Mouse (Mus musculus) kidney, adult 2 months (tissue): ENCODE data around the gene Asb18. TPM values are rescaled to one million over a fixed set of nuclear protein-coding genes. Genes with fewer than 3 reads are reported as not detected.

ENCODE experiments used
- DNase-seq: peaks from one replicate; pipeline ENCODE4 v3.0.0; 2021
- H3K27ac ChIP-seq: fragments of 200-500 bp; 2 replicates; pipeline ENCODE4 v1.5.1; 2012; ENCODE audit warnings: low read depth, low read length, control low read depth, inconsistent platforms; ENCODE audit not compliant: insufficient read depth
- H3K27me3 ChIP-seq: fragments of 200-500 bp; replicated peaks from 2 replicates; pipeline ENCODE4 v1.6.1; 2012; ENCODE audit warnings: mild to moderate bottlenecking, moderate library complexity, low read length, inconsistent platforms; ENCODE audit not compliant: control insufficient read depth, insufficient read depth
- H3K36me3 ChIP-seq: fragments of 200-500 bp; 2 replicates; pipeline ENCODE4 v1.6.1; 2012; ENCODE audit warnings: mild to moderate bottlenecking, moderate library complexity, low read length, inconsistent platforms; ENCODE audit not compliant: control insufficient read depth, insufficient read depth
- H3K4me1 ChIP-seq: fragments of 200-500 bp; 2 replicates; pipeline ENCODE4 v1.6.1; 2011; ENCODE audit warnings: low read length; ENCODE audit not compliant: control insufficient read depth, insufficient read depth
- H3K4me3 ChIP-seq: fragments of 200-500 bp; 2 replicates; pipeline ENCODE4 v1.5.1; 2011; ENCODE audit warnings: mild to moderate bottlenecking, low read depth, low read length, control low read depth; ENCODE audit not compliant: insufficient read depth
- CTCF ChIP-seq: fragments of 200-500 bp; conservative IDR thresholded peaks from 2 replicates; pipeline ENCODE4 v1.5.1; 2011; ENCODE audit warnings: low read depth, mild to moderate bottlenecking, control low read depth, low read length, moderate library complexity, mixed read lengths; ENCODE audit not compliant: insufficient read depth, insufficient read length
- POLR2A ChIP-seq: fragments of 200-500 bp; IDR thresholded peaks from one replicate; pipeline ENCODE4 v1.6.1; 2011; ENCODE audit warnings: low read depth, low read length, control low read depth
- WGBS: fragments of 180-500 bp; shearing (Covaris S2); methylation state at CpG from one replicate; pipeline ENCODE4 v1.1.7; 2018; 5-methylcytosine and 5-hydroxymethylcytosine counted together
- polyA plus RNA-seq: library from polyadenylated mRNA; depleted of rRNA; stranded (reverse); fragments of >200 nt; gene quantifications from 2 replicates; pipeline ENCODE4 v1.2.3, GENCODE M21; 2012

The Asb18 gene
- polyA plus RNA-seq, 1 experiment, result 0.81 TPM

DNA sequence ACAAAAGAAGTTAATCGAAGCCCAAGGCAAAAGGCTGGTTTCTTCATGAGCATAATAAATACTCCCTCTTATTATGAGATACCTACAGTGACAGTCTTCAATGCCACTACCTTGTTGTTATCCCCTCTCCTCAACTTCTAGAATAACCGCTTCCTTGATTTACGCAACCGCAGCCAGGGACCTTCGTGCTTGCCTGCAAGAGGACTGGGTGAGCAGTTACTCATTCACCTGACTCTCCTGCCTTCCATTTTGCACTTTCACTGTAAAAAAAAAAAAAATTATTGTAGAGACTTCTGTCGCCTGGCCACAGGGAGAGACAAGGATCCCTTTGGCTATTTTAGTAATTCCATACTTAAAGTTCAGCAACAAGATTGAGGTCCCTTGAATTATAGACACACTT lies 81.4 kb downstream of the Asb18 start:
- peaks cover 13% of the 10 kb centered on the region for H3K27me3 ChIP-seq
- TF ChIP-seq POLR2A (no peak), CTCF (no peak)
- H3K36me3 ChIP-seq, result no peaks in the 10 kb centered on the region
- no peak overlapping the region for H3K4me3 ChIP-seq
- no peaks in the 10 kb centered on the region for H3K4me1 ChIP-seq
- 23% methylated on average over 6 of the region's 6 CpGs for WGBS
- no peak overlapping the region for H3K27ac ChIP-seq
- DNase-seq, result peak; percentile 61

- no peak for DNase-seq
- no peak overlapping the region for H3K4me3 ChIP-seq
- no peak for TF ChIP-seq CTCF
- TF ChIP-seq POLR2A, result no peak
- no peak overlapping the region for H3K27ac ChIP-seq
- no peaks in the 10 kb centered on the region for H3K4me1 ChIP-seq
- 15% methylated on average over 16 of the region's 16 CpGs for WGBS
- peaks cover 13% of the 10 kb centered on the region for H3K27me3 ChIP-seq
- H3K36me3 ChIP-seq, result no peaks in the 10 kb centered on the region
Observed at GRCm38 (mm10) chr1:89932616-89933015, 81.8 kb downstream of the Asb18 start.

GRCm38 (mm10) chr1:89932021-89932423 lies 82.4 kb downstream of the Asb18 start:
- H3K27ac ChIP-seq, result no peak overlapping the region
- H3K4me1 ChIP-seq, result no peaks in the 10 kb centered on the region
- H3K36me3 ChIP-seq, result no peaks in the 10 kb centered on the region
- no peak overlapping the region for H3K4me3 ChIP-seq
- peaks cover 13% of the 10 kb centered on the region for H3K27me3 ChIP-seq
- no peak for TF ChIP-seq POLR2A
- no peak for TF ChIP-seq CTCF
- 14% methylated on average over 19 of the region's 19 CpGs for WGBS
- DNase-seq, result no peak

DNA sequence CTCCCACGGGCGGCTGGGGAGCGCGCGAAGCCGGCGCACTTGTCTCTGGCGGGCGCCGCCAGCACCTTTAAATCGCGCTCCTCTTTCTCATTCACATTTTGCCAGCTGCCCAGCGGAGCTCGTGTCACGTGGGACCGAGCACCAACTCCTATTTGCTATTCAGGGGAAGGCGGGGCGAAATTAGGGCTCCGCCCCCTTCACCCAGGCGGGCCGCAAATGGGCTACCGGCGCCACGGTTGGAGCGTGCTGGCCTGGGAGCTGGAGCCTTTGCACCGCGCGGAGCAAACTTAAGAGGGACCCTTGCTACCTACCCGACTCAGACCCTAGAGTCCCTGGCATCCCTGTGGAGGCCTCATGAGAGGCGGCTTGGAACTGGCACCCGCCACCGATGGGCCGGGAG lies 83.3 kb downstream of the Asb18 start, which contains the start of gene Gbx2:
Gene Gbx2 (minus strand): TSS at position 60 of the 400 bp plus-strand sequence.
- Histone ChIP-seq H3K27ac (no peak within 1 kb of the TSS), H3K36me3 (no peaks in the 10 kb centered on the region), H3K4me3 (peak within 1 kb of the TSS; percentile 28), H3K27me3 (peaks cover 13% of the 10 kb centered on the region), H3K4me1 (no peaks in the 10 kb centered on the region)
- 1% methylated on average over 33 of the region's 33 CpGs for WGBS
- peak; percentile 57 for DNase-seq
- TF ChIP-seq POLR2A, result no peak
- TF ChIP-seq CTCF, result no peak

DNA sequence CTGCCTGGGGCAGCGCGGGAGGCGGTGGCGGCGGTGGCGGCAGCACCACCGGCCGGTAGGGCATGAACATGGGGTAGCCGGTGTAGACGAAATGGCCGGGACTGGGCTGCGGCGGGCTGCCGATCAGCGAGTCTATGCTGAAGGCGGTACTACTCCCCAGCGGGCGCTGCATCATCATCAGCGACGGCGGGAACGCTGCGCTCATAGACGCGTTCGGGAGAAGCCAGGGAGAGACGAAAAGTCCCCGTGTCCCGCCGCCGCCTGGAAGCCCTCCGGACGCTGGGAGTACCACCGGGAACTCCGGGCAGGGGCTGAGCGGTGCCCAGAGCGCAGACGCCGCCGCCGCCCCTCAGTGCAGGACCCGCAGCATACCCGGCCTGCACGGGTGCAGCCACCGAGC lies 83.9 kb downstream of the Asb18 start:
- Histone ChIP-seq H3K27ac (no peak overlapping the region), H3K4me3 (peak overlapping the region; percentile 28), H3K36me3 (no peaks in the 10 kb centered on the region), H3K4me1 (no peaks in the 10 kb centered on the region), H3K27me3 (peaks cover 13% of the 10 kb centered on the region)
- no peak for DNase-seq
- TF ChIP-seq CTCF (no peak), POLR2A (no peak)
- under 1% methylated on average over 45 of the region's 45 CpGs for WGBS

DNA sequence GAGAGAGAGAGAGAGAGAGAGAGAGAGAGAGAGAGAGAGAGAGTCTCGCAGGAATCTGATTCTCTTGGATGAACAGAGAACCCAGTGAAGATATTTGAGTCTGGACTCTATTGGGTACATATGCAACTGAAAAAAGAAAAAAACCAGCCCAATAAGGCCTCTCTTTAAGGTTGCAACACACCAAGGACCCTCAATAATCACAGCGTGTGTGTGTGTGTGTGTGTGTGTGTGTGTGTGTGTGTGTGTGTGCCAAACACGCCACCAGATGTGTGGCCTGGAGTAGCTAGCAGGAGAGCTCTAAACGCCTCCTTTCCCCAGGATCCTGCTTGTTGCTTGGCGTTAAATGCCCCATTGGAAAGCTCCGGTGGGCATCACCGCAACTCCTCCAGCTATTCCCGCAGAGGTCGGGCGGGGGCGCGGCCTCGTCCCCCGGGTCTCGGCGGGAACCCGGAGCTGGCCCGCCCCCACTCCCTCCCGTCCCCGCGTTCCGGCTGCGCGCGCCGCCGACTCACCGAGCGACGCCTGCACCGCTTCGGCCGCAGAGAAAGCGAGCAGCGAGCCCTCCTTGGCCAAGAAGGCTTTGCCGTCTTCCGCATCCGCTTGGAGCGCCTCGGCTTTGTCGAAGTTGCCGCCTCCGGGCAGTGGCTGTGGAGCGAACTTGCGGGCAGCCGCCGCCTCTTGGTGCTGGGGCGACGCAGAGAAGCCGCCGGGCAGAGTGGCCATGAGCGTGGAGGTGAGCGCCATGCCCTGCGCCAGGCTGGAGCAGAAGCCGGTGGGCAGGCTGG lies 84.6 kb downstream of the Asb18 start:
- peaks cover 11% of the 10 kb centered on the region for H3K27me3 ChIP-seq
- DNase-seq, result no peak
- no peaks in the 10 kb centered on the region for H3K4me1 ChIP-seq
- H3K36me3 ChIP-seq, result no peaks in the 10 kb centered on the region
- no peak for TF ChIP-seq CTCF
- no peak for TF ChIP-seq POLR2A
- WGBS, result under 1% methylated on average over 55 of the region's 55 CpGs
- peak overlapping the region; percentile 28; the same call in 1 of the 2 replicates for H3K4me3 ChIP-seq
- H3K27ac ChIP-seq, result no peak overlapping the region

DNA sequence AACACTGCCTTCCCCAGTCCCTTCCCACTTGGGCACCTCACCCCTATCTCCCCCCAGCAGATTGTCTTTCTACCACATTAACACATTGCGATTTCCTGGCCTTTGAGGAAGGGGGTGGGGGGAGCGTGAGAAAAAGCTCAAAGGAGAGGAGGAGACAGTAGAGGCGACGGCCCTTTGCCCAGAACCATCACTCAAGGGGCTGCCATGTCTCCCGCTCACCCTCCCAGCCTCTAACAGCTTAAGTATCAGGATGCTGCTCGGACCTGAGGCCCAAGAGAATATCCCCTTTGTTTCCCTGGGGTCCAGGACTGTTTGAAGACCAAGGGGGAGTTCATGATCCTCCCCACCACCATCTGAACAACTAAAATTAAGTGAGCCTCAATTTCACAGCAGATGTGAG lies 85.3 kb downstream of the Asb18 start:
- Histone ChIP-seq H3K27me3 (peaks cover 11% of the 10 kb centered on the region), H3K27ac (no peak overlapping the region), H3K4me3 (no peak overlapping the region), H3K4me1 (no peaks in the 10 kb centered on the region), H3K36me3 (no peaks in the 10 kb centered on the region)
- DNase-seq, result no peak
- TF ChIP-seq CTCF (no peak), POLR2A (no peak)
- WGBS, result 28% methylated on average over 6 of the region's 6 CpGs
